Mouse (Mus musculus) lung, postnatal 0 days (tissue): ENCODE data around the gene Ablim1.

Experiments used
- CTCF ChIP-seq: IDR thresholded peaks from 2 replicates; pipeline ENCODE4 v1.5.1; 2016; ENCODE audit warnings: antibody characterized with exemption, mild to moderate bottlenecking
- EP300 ChIP-seq: IDR thresholded peaks from 2 replicates; pipeline ENCODE4 v1.6.1; 2016; ENCODE audit warnings: antibody characterized with exemption, mild to moderate bottlenecking, control low read depth

DNA sequence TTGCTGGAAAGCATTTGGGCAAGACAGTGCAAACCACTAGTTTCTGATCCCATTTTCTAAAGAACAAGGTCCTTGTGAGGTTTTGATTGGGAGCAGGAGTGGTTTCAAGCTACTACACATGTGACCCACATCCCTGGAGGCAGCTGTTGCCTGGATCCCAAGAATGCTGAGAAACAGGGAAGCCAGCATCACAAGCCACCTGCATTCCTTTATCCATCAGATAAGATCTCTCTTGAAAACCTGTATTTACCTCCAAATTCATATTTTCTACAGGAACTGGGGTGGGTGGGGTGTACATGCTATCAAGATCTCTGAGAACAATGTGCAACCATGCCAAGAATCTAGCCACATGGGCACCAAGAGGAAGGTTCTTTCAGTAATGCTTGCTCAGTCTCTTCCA lies 139.6 kb downstream of the Ablim1 start:
- TF ChIP-seq CTCF, result no peak
- TF ChIP-seq EP300, result peak; percentile 60
